Mouse (Mus musculus): Measurements from ENCODE around the gene Gm12695.

GRCm38 (mm10) chr4:96806824-96807808, 22.1 kb upstream of the Gm12695 start:
- TF ChIP-seq HCFC1 (IDR thresholded peaks at IDR 0.05; ENCODE audit: borderline replicate concordance, insufficient read depth, low read length) (no peak), ZC3H11A (IDR thresholded peaks at IDR 0.05; ENCODE audit: borderline replicate concordance, low read depth, low read length) (no peak), CHD2 (IDR thresholded peaks at IDR 0.05; ENCODE audit: low read depth, low read length) (no peak), ZNF384 (IDR thresholded peaks at IDR 0.05; ENCODE audit: low read depth, low read length) (no peak), MAFK (IDR thresholded peaks at IDR 0.05; ENCODE audit: insufficient read depth, low read depth, low read length) (no peak)
